Mouse (Mus musculus) CH12.LX (cell line): ENCODE data around the gene Pyroxd1. TPM values are rescaled to one million over a fixed set of nuclear protein-coding genes. Genes with fewer than 3 reads are reported as not detected.

Experiments used
- DNase-seq: peaks from one replicate; pipeline ENCODE4 v3.0.0-alpha.2; 2013; ENCODE audit errors: extremely low read depth
- H3K27ac ChIP-seq: 2 replicates; pipeline ENCODE4 v1.5.1; 2012; ENCODE audit warnings: low read depth, mild to moderate bottlenecking, control low read depth, moderate library complexity; ENCODE audit not compliant: insufficient read depth
- H3K27me3 ChIP-seq: replicated peaks from 2 replicates; pipeline ENCODE3; 2012; ENCODE audit warnings: inconsistent platforms
- H3K36me3 ChIP-seq, 2 experiments: replicated peaks in 1 of 2; 2 replicates each; pipeline versions ENCODE3 to v1.6.1; 2012; ENCODE audit warnings: inconsistent platforms in 1 of 2, low read length in 1 of 2, mild to moderate bottlenecking in 1 of 2, mixed read lengths in 1 of 2, moderate library complexity in 1 of 2; ENCODE audit not compliant: control insufficient read depth in 1 of 2, insufficient read depth in 1 of 2
- H3K4me1 ChIP-seq, 2 experiments: 2 replicates each; pipeline ENCODE4 v1.6.1; 2012; ENCODE audit warnings: inconsistent platforms in 1 of 2, moderate library complexity in 1 of 2; ENCODE audit not compliant: insufficient read depth in 2 of 2, control insufficient read depth in 1 of 2
- H3K4me2 ChIP-seq: 2 replicates; pipeline ENCODE4 v1.6.1; 2012; ENCODE audit warnings: low read depth, mild to moderate bottlenecking, control low read depth; ENCODE audit not compliant: poor library complexity, insufficient read depth, severe bottlenecking
- H3K4me3 ChIP-seq, 3 experiments: fragments of 150-350 bp in 1 of 3; sonication (generic) in 1 of 3; replicated peaks in 1 of 3; 2 replicates each; pipeline versions ENCODE3 to v1.5.1; 2011 to 2012; ENCODE audit warnings: low read depth in 2 of 3, low read length in 2 of 3, mild to moderate bottlenecking in 2 of 3, moderate library complexity in 2 of 3, control low read depth in 1 of 3, improper control_type of control experiment in 1 of 3, inconsistent platforms in 1 of 3, mixed read lengths in 1 of 3; ENCODE audit not compliant: poor library complexity in 1 of 3
- H3K79me2 ChIP-seq: replicated peaks from 2 replicates; pipeline ENCODE4 v1.6.1; 2012; ENCODE audit warnings: mild to moderate bottlenecking, moderate library complexity; ENCODE audit not compliant: control insufficient read depth, poor library complexity, insufficient read depth, severe bottlenecking; ENCODE audit errors: extremely low read depth
- H3K9ac ChIP-seq: 2 replicates; pipeline ENCODE4 v1.6.1; 2012; ENCODE audit warnings: low read depth, mild to moderate bottlenecking, control low read depth, moderate library complexity; ENCODE audit not compliant: insufficient read depth
- H3K9me3 ChIP-seq: replicated peaks from 2 replicates; pipeline ENCODE3; 2012; ENCODE audit warnings: low read length, inconsistent platforms, mixed read lengths
- BHLHE40 ChIP-seq: IDR thresholded peaks from 2 replicates; pipeline ENCODE4 v1.6.1; 2011; ENCODE audit warnings: mild to moderate bottlenecking, low read depth, low read length, improper control_type of control experiment
- CHD1 ChIP-seq: IDR thresholded peaks from 2 replicates; pipeline ENCODE4 v1.6.1; 2012; ENCODE audit warnings: low read depth, low read length, improper control_type of control experiment, inconsistent platforms
- CHD2 ChIP-seq: IDR thresholded peaks from 2 replicates; pipeline ENCODE4 v1.6.1; 2011; ENCODE audit warnings: low read length, improper control_type of control experiment
- CTCF ChIP-seq, 2 experiments: IDR thresholded peaks in 1 of 2; conservative IDR thresholded peaks in 1 of 2; 2 replicates each; pipeline ENCODE4 v1.5.1; 2011 to 2012; ENCODE audit warnings: low read depth in 2 of 2, low read length in 2 of 2, improper control_type of control experiment in 1 of 2, inconsistent platforms in 1 of 2, mild to moderate bottlenecking in 1 of 2, moderate library complexity in 1 of 2
- ELF1 ChIP-seq: IDR thresholded peaks from 2 replicates; pipeline ENCODE4 v1.6.1; 2014; ENCODE audit warnings: low read depth, mild to moderate bottlenecking, inconsistent platforms, low read length, improper control_type of control experiment
- HCFC1 ChIP-seq: IDR thresholded peaks from 2 replicates; pipeline ENCODE4 v1.6.1; 2012; ENCODE audit warnings: low read depth, mild to moderate bottlenecking, inconsistent platforms, low read length, improper control_type of control experiment
- IRF4 ChIP-seq: IDR thresholded peaks from 2 replicates; pipeline ENCODE4 v1.6.1; 2014; ENCODE audit warnings: low read depth, mild to moderate bottlenecking, inconsistent platforms, low read length, improper control_type of control experiment
- MEF2A ChIP-seq: IDR thresholded peaks from 2 replicates; pipeline ENCODE4 v1.6.1; 2014; ENCODE audit warnings: low read depth, mild to moderate bottlenecking, inconsistent platforms, low read length, improper control_type of control experiment, borderline replicate concordance
- MXI1 ChIP-seq: IDR thresholded peaks from 2 replicates; pipeline ENCODE4 v1.6.1; 2011; ENCODE audit warnings: mild to moderate bottlenecking, low read depth, low read length, improper control_type of control experiment
- MYC ChIP-seq: IDR thresholded peaks from 2 replicates; pipeline ENCODE4 v1.6.1; 2011; ENCODE audit warnings: low read depth, mild to moderate bottlenecking, improper control_type of control experiment, low read length
- PAX5 ChIP-seq: IDR thresholded peaks from 2 replicates; pipeline ENCODE4 v1.6.1; 2012; ENCODE audit warnings: low read length, inconsistent platforms, mixed read lengths
- SIN3A ChIP-seq: IDR thresholded peaks from 2 replicates; pipeline ENCODE4 v1.6.1; 2012; ENCODE audit warnings: low read length, improper control_type of control experiment, inconsistent platforms
- TCF12 ChIP-seq: IDR thresholded peaks from 2 replicates; pipeline ENCODE4 v1.6.1; 2014; ENCODE audit warnings: low read depth, mild to moderate bottlenecking, inconsistent platforms, low read length, improper control_type of control experiment
- USF1 ChIP-seq: IDR thresholded peaks from 2 replicates; pipeline ENCODE4 v1.6.1; 2014; ENCODE audit warnings: low read depth, mild to moderate bottlenecking, inconsistent platforms, low read length, improper control_type of control experiment
- USF2 ChIP-seq: conservative IDR thresholded peaks from 2 replicates; pipeline ENCODE4 v1.6.1; 2011; ENCODE audit warnings: low read depth, low read length, improper control_type of control experiment
- ZKSCAN1 ChIP-seq: IDR thresholded peaks from 2 replicates; pipeline ENCODE4 v1.6.1; 2012; ENCODE audit warnings: low read depth, inconsistent platforms, low read length, improper control_type of control experiment, borderline replicate concordance
- ZMIZ1 ChIP-seq: IDR thresholded peaks from 2 replicates; pipeline ENCODE4 v1.6.1; 2012; ENCODE audit warnings: low read depth, mild to moderate bottlenecking, inconsistent platforms, low read length, improper control_type of control experiment
- ZNF384 ChIP-seq: IDR thresholded peaks from 2 replicates; pipeline ENCODE4 v1.6.1; 2012; ENCODE audit warnings: low read depth, low read length, improper control_type of control experiment, inconsistent platforms
- dilution Hi-C: fragments of 300-500 bp; cut with MboI; formaldehyde crosslinking; loops from 2 replicates; pipeline ENCODE4 v1.14.3; 2020; ENCODE audit warnings: low sequenced_read_pairs; ENCODE audit not compliant: extremely low pct_unique_long_range_greater_than_20kb, extremely low pct_ligation_motif_present
- in situ Hi-C: fragments of 300-500 bp; cut with MboI; formaldehyde crosslinking; loops from 3 replicates; pipeline ENCODE4 v1.14.3; 2019; ENCODE audit warnings: low sequenced_read_pairs, low pct_ligation_motif_present, low pct_unique_long_range_greater_than_20kb, mixed read lengths
- polyA plus RNA-seq: library from polyadenylated mRNA; unstranded; fragments of >175 nt; gene quantifications from 2 replicates; pipeline ENCODE4 v1.2.1, GENCODE M21; 2012; ENCODE audit warnings: low read depth; ENCODE audit not compliant: insufficient read length
- total RNA-seq, 2 experiments: library from RNA; depleted of rRNA; stranded (reverse); fragments of 300-350 nt in 1 of 2; fragments of >200 nt in 1 of 2; gene quantifications; 2 replicates each; pipeline ENCODE4 v1.2.3; 2012 to 2014

Pyroxd1 gene
- total and polyA plus RNA-seq, 3 experiments = 7.9 to 11.5 (median 11.2) TPM

- Histone ChIP-seq H3K9me3 (no peaks in the 10 kb centered on the region), H3K4me2 (peak overlapping the region; percentile 98), H3K4me1 (peaks cover 11 to 45% of the 10 kb centered on the region in 2 experiments), H3K27me3 (no peaks in the 10 kb centered on the region), H3K4me3 (peak overlapping the region; percentile 87 to 97 (median 97)), H3K9ac (peak overlapping the region; percentile 77), H3K27ac (no peak overlapping the region), H3K36me3 (peaks cover 5 to 45% of the 10 kb centered on the region in 2 experiments), H3K79me2 (peaks cover 64% of the 10 kb centered on the region)
- dilution Hi-C loops (no loop called here), in situ Hi-C loops (no loop called here)
- DNase-seq = no peak
- TF ChIP-seq MXI1 = no peak
- no peak for TF ChIP-seq PAX5
- TF ChIP-seq IRF4 = no peak
- no peak for TF ChIP-seq HCFC1
- no peak for TF ChIP-seq ZMIZ1
- TF ChIP-seq CHD1 = no peak
Observed at GRCm38 (mm10) chr6:142387755-142388271, 42.4 kb downstream of the Pyroxd1 start.

DNA sequence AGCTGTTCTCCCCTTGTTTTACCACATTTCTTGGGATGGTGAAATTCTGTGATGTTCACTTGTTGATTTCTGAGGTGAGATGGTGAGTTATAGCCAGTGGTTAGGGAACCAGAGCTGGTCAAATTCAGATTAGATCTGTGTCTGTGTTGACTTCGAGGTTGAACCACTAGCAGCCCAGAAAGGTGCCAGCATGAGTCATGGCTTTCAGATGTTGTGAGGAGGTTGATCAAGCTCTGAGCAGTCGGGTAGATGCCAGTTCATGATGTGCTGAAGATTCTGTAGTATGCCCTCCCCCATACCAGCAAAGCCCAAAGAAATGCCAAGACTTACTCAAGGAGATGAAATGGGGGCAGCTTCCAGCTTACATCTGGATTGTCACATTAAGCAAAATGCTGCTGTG lies 43.6 kb downstream of the Pyroxd1 start:
- peaks cover 11 to 45% of the 10 kb centered on the region in 2 experiments for H3K4me1 ChIP-seq
- peaks cover 13 to 48% of the 10 kb centered on the region in 2 experiments for H3K36me3 ChIP-seq
- H3K27ac ChIP-seq = no peak overlapping the region
- DNase-seq = no peak
- H3K27me3 ChIP-seq = no peaks in the 10 kb centered on the region
- no peak overlapping the region for H3K9ac ChIP-seq
- peaks cover 74% of the 10 kb centered on the region for H3K79me2 ChIP-seq
- in situ Hi-C loops = no loop called here
- H3K4me2 ChIP-seq = peak overlapping the region; percentile 43; the same call in 1 of the 2 replicates
- TF ChIP-seq USF1 (no peak), CHD2 (no peak), ZNF384 (no peak), HCFC1 (no peak), CTCF (conservative IDR thresholded peaks at IDR 0.05 in 1 of 2, IDR thresholded peaks at IDR 0.05 in 1 of 2; ENCODE audit: low read depth in 2 of 2, low read length in 2 of 2) (no peak), ELF1 (no peak), SIN3A (no peak), MEF2A (no peak), USF2 (no peak), ZKSCAN1 (no peak), MYC (no peak), BHLHE40 (no peak), ZMIZ1 (no peak), TCF12 (no peak)
- H3K9me3 ChIP-seq = no peaks in the 10 kb centered on the region
- dilution Hi-C loops = no loop called here
- H3K4me3 ChIP-seq = no peak overlapping the region
